Mouse (Mus musculus): ENCODE measurements around the gene Muc1. TPM values are rescaled to one million over a fixed set of nuclear protein-coding genes. Genes with fewer than 3 reads are reported as not detected.

Muc1 gene
- polyA plus RNA-seq, 1 experiment: 0.99 TPM

Other genes starting within 250 kb of the Muc1 start
- gene Rusc1, start 135.7 kb upstream of the Muc1 start, polyA plus RNA-seq (2012; rRNA removed): 43.8 and 48.1 TPM in 2 replicates
- gene Gm43738, start 128.0 kb upstream of the Muc1 start, polyA plus RNA-seq (2012; rRNA removed): not detected in 2 replicates
- gene Fdps, start 127.1 kb upstream of the Muc1 start, polyA plus RNA-seq (2012; rRNA removed): 160 and 206 TPM in 2 replicates
- gene Pklr, start 92.9 kb upstream of the Muc1 start, polyA plus RNA-seq (2012; rRNA removed): 181 and 448 TPM in 2 replicates
- gene Hcn3, start 68.9 kb upstream of the Muc1 start, polyA plus RNA-seq (2012; rRNA removed): 0.48 and 0.52 TPM in 2 replicates
- 41.1 and 53.0 TPM in 2 replicates for gene Clk2, start 64.3 kb upstream of the Muc1 start, polyA plus RNA-seq (2012; rRNA removed)
- gene Scamp3, start 51.6 kb upstream of the Muc1 start, polyA plus RNA-seq (2012; rRNA removed): 88.5 and 107 TPM in 2 replicates
- 23.0 and 30.1 TPM in 2 replicates for gene Fam189b, start 45.9 kb upstream of the Muc1 start, polyA plus RNA-seq (2012; rRNA removed)
- 88.5 and 99.3 TPM in 2 replicates for gene Gba, start 26.1 kb upstream of the Muc1 start, polyA plus RNA-seq (2012; rRNA removed)
- gene Thbs3, start 13.9 kb upstream of the Muc1 start, polyA plus RNA-seq (2012; rRNA removed): 20.8 and 22.8 TPM in 2 replicates
- 171 and 186 TPM in 2 replicates for gene Mtx1, start 2.0 kb upstream of the Muc1 start, polyA plus RNA-seq (2012; rRNA removed)
- gene Krtcap2, start 16.9 kb downstream of the Muc1 start, polyA plus RNA-seq (2012; rRNA removed): 170 and 221 TPM in 2 replicates
- 2.1 TPM in 2 replicates for gene Trim46, start 17.3 kb downstream of the Muc1 start, polyA plus RNA-seq (2012; rRNA removed)
- 355 and 356 TPM in 2 replicates for gene Dpm3, start 30.3 kb downstream of the Muc1 start, polyA plus RNA-seq (2012; rRNA removed)
- 108 and 123 TPM in 2 replicates for gene Slc50a1, start 41.5 kb downstream of the Muc1 start, polyA plus RNA-seq (2012; rRNA removed)
- 78.0 and 93.8 TPM in 2 replicates for gene Efna1, start 52.1 kb downstream of the Muc1 start, polyA plus RNA-seq (2012; rRNA removed)
- gene Efna3, start 93.9 kb downstream of the Muc1 start, polyA plus RNA-seq (2012; rRNA removed): 6.0 and 7.4 TPM in 2 replicates
- gene Efna4, start 109.0 kb downstream of the Muc1 start, polyA plus RNA-seq (2012; rRNA removed): 14.5 and 14.6 TPM in 2 replicates
- gene Adam15, start 120.9 kb downstream of the Muc1 start, polyA plus RNA-seq (2012; rRNA removed): 59.4 and 68.5 TPM in 2 replicates
- gene Dcst2, start 132.9 kb downstream of the Muc1 start, polyA plus RNA-seq (2012; rRNA removed): 0.15 and 0.60 TPM in 2 replicates
- 3.1 and 6.7 TPM in 2 replicates for gene Dcst1, start 136.2 kb downstream of the Muc1 start, polyA plus RNA-seq (2012; rRNA removed)
- 92.6 and 151 TPM in 2 replicates for gene Zbtb7b, start 165.7 kb downstream of the Muc1 start, polyA plus RNA-seq (2012; rRNA removed)
- not detected in 2 replicates for gene Lenep, start 173.7 kb downstream of the Muc1 start, polyA plus RNA-seq (2012; rRNA removed)
- gene Flad1, start 182.8 kb downstream of the Muc1 start, polyA plus RNA-seq (2012; rRNA removed): 40.7 and 48.2 TPM in 2 replicates
- gene Cks1b, start 189.3 kb downstream of the Muc1 start, polyA plus RNA-seq (2012; rRNA removed): 37.2 and 50.9 TPM in 2 replicates
- gene Shc1, start 189.4 kb downstream of the Muc1 start, polyA plus RNA-seq (2012; rRNA removed): 60.3 and 84.0 TPM in 2 replicates
- gene Pygo2, start 201.2 kb downstream of the Muc1 start, polyA plus RNA-seq (2012; rRNA removed): 30.8 and 39.3 TPM in 2 replicates
- gene Pbxip1, start 207.6 kb downstream of the Muc1 start, polyA plus RNA-seq (2012; rRNA removed): 44.6 and 52.7 TPM in 2 replicates
- 31.6 and 34.8 TPM in 2 replicates for gene Pmvk, start 225.5 kb downstream of the Muc1 start, polyA plus RNA-seq (2012; rRNA removed)